Mouse (Mus musculus) lung, adult 2 months (tissue): ENCODE measurements around the gene Bhlhb9.

Experiments
- CTCF ChIP-seq: fragments of 200-500 bp; IDR thresholded peaks from 2 replicates; pipeline ENCODE4 v1.5.1; 2011; ENCODE audit warnings: mild to moderate bottlenecking, low read length, control low read depth; ENCODE audit not compliant: insufficient read depth
- POLR2A ChIP-seq: fragments of 200-500 bp; IDR thresholded peaks from 2 replicates; pipeline ENCODE4 v1.6.1; 2011; ENCODE audit warnings: low read depth, mild to moderate bottlenecking, control low read depth, low read length, borderline replicate concordance; ENCODE audit errors: extremely low read depth

GRCm38 (mm10) chrX:135916580-135916979 lies 119.2 kb downstream of the Bhlhb9 start:
- no peak for TF ChIP-seq CTCF
- TF ChIP-seq POLR2A = no peak
